ENCODE assay signal across 24 mouse cellular contexts in genomic region chr16:13607987-13608704, GRCm38 (mm10). TPM values are rescaled to one million over a fixed set of nuclear protein-coding genes. Genes with fewer than 3 reads are reported as not detected.
DNase-seq lines count a peak whose midpoint lies in the region; ATAC-seq lines count a peak whose summit lies in the region.
"Had no signal": no experiment of that assay in that cellular context is flagged by ENCODE, and none has a peak within 500 bp of the region (broad histone marks: within the 10 kb centered on the region; RNA-seq: fewer than 3 reads in every experiment).

No protein-coding gene starts in this region.

- H3K9me3 ChIP-seq in forebrain, embryonic 11.5 days (ENCODE audit: control insufficient read depth, low read length): no peaks in the 10 kb centered on the region
- no peaks in the 10 kb centered on the region for H3K9me3 ChIP-seq in forebrain, embryonic 10.5 days
- no peaks in the 10 kb centered on the region for H3K9me3 ChIP-seq in hindbrain, embryonic 14.5 days (ENCODE audit: control insufficient read depth, low read length)
- no peaks in the 10 kb centered on the region for H3K9me3 ChIP-seq in hindbrain, embryonic 11.5 days (ENCODE audit: control insufficient read depth, low read length)
- H3K9me3 ChIP-seq: heart, embryonic 15.5 days; limb, embryonic 13.5 days; liver, embryonic 13.5 days; megakaryocyte, embryonic 14.5 days had no signal

- no peak overlapping the region for H3K27ac ChIP-seq in forebrain, embryonic 11.5 days (ENCODE audit: low read depth, low read length)
- no peak overlapping the region for H3K27ac ChIP-seq in forebrain, embryonic 10.5 days
- H3K27ac ChIP-seq in hindbrain, embryonic 14.5 days: peak overlapping the region; percentile 57; the same call in 1 of the 2 replicates
- H3K27ac ChIP-seq in hindbrain, embryonic 11.5 days (ENCODE audit: low read depth, low read length): no peak overlapping the region
- H3K27ac ChIP-seq: heart, embryonic 15.5 days; limb, embryonic 13.5 days; liver, embryonic 13.5 days had no signal

- H3K4me3 ChIP-seq in forebrain, embryonic 11.5 days (ENCODE audit: low read depth, low read length): no peak overlapping the region
- no peak overlapping the region for H3K4me3 ChIP-seq in forebrain, embryonic 10.5 days
- no peak overlapping the region for H3K4me3 ChIP-seq in hindbrain, embryonic 14.5 days (replicated peaks; ENCODE audit: low read length)
- no peak overlapping the region for H3K4me3 ChIP-seq in hindbrain, embryonic 11.5 days (ENCODE audit: low read depth, low read length)
- H3K4me3 ChIP-seq: heart, embryonic 15.5 days; limb, embryonic 13.5 days; liver, embryonic 13.5 days; megakaryocyte, embryonic 14.5 days had no signal

- H3K27me3 ChIP-seq in forebrain, embryonic 11.5 days (ENCODE audit: control insufficient read depth, insufficient read depth, low read length): no peaks in the 10 kb centered on the region; the same call in 1 of the 2 replicates
- H3K27me3 ChIP-seq in forebrain, embryonic 10.5 days (ENCODE audit: poor library complexity, severe bottlenecking): peaks cover 35% of the 10 kb centered on the region
- no peaks in the 10 kb centered on the region for H3K27me3 ChIP-seq in hindbrain, embryonic 14.5 days (ENCODE audit: control insufficient read depth, insufficient read depth, low read length)
- H3K27me3 ChIP-seq in hindbrain, embryonic 11.5 days (ENCODE audit: control insufficient read depth, insufficient read depth, low read length): no peaks in the 10 kb centered on the region
- H3K27me3 ChIP-seq: heart, embryonic 15.5 days; limb, embryonic 13.5 days; liver, embryonic 13.5 days; megakaryocyte, embryonic 14.5 days had no signal

- WGBS in forebrain, embryonic 11.5 days: 42% methylated on average over 4 of the region's 4 CpGs
- 57% methylated on average over 4 of the region's 4 CpGs for WGBS in forebrain, embryonic 10.5 days
- WGBS in hindbrain, embryonic 14.5 days: 63% methylated on average over 4 of the region's 4 CpGs
- WGBS in hindbrain, embryonic 11.5 days: 77% methylated on average over 4 of the region's 4 CpGs

- H3K4me2 ChIP-seq in forebrain, embryonic 11.5 days (ENCODE audit: low read depth, low read length, severe bottlenecking): no peak overlapping the region
- no peak overlapping the region for H3K4me2 ChIP-seq in hindbrain, embryonic 14.5 days (replicated peaks)
- H3K4me2 ChIP-seq in hindbrain, embryonic 11.5 days (replicated peaks; ENCODE audit: low read depth, low read length): no peak overlapping the region
- H3K4me2 ChIP-seq: heart, embryonic 15.5 days; limb, embryonic 13.5 days; liver, embryonic 13.5 days had no signal

- peak; percentile 56; the same call in 1 of the 2 replicates for ATAC-seq in forebrain, embryonic 11.5 days (replicated peaks; ENCODE audit: low FRiP score)
- ATAC-seq in hindbrain, embryonic 14.5 days (ENCODE audit: low FRiP score): no peak
- ATAC-seq in hindbrain, embryonic 11.5 days (ENCODE audit: low FRiP score): no peak
- ATAC-seq: inflammation-experienced regulatory T-cells, adult 6 months; midbrain, embryonic 16.5 days had no signal

- peak; percentile 42 for DNase-seq in forebrain, embryonic 11.5 days (ENCODE audit: low spot score)
- DNase-seq in forebrain, embryonic 10.5 days (ENCODE audit: extremely low spot score, low spot score): no peak
- DNase-seq in hindbrain, embryonic 14.5 days (ENCODE audit: low spot score): peak; percentile 28
- DNase-seq in hindbrain, embryonic 11.5 days (ENCODE audit: low spot score): no peak
- DNase-seq in Muller cell, postnatal 12 days (ENCODE audit: inconsistent ontology term): peak; percentile 39
- peak; percentile 70 for DNase-seq in retina, embryonic 14.5 days (ENCODE audit: low spot score)
- DNase-seq in heart, adult 18-20 months: no peak
- DNase-seq: adrenal gland, postnatal 25 days; cerebellum, adult 11 months; cerebellum, adult 9-11 months; gastrocnemius, postnatal 25 days; heart, postnatal 36 days; kidney, adult 18-20 months; layer of hippocampus, adult 9-11 months; liver, embryonic 13.5 days; lung, adult 2 months; lung, postnatal 36 days; right cerebral cortex, postnatal 4 days; thymus, postnatal 14 days had no signal

- H3K4me1 ChIP-seq in forebrain, embryonic 11.5 days (replicated peaks; ENCODE audit: control insufficient read depth, insufficient read depth, low read length): no peaks in the 10 kb centered on the region
- peaks cover 9% of the 10 kb centered on the region for H3K4me1 ChIP-seq in forebrain, embryonic 10.5 days
- H3K4me1 ChIP-seq in hindbrain, embryonic 14.5 days (replicated peaks; ENCODE audit: control insufficient read depth, insufficient read depth, low read length): no peaks in the 10 kb centered on the region
- H3K4me1 ChIP-seq in hindbrain, embryonic 11.5 days (replicated peaks; ENCODE audit: control insufficient read depth, insufficient read depth, low read length): no peaks in the 10 kb centered on the region
- H3K4me1 ChIP-seq: limb, embryonic 13.5 days; liver, embryonic 13.5 days had no signal

- H3K36me3 ChIP-seq in forebrain, embryonic 11.5 days (ENCODE audit: control insufficient read depth, insufficient read depth, low read length): no peaks in the 10 kb centered on the region
- H3K36me3 ChIP-seq in forebrain, embryonic 10.5 days (replicated peaks): peaks cover 29% of the 10 kb centered on the region
- H3K36me3 ChIP-seq in hindbrain, embryonic 14.5 days (replicated peaks; ENCODE audit: control insufficient read depth, insufficient read depth): peaks cover 15% of the 10 kb centered on the region
- H3K36me3 ChIP-seq in hindbrain, embryonic 11.5 days (ENCODE audit: control insufficient read depth, insufficient read depth, low read length): no peaks in the 10 kb centered on the region

- H3K9ac ChIP-seq in forebrain, embryonic 11.5 days (ENCODE audit: low read length): no peak overlapping the region
- H3K9ac ChIP-seq in hindbrain, embryonic 14.5 days: no peak overlapping the region
- no peak overlapping the region for H3K9ac ChIP-seq in hindbrain, embryonic 11.5 days (ENCODE audit: low read depth, low read length)
- H3K9ac ChIP-seq: heart, embryonic 15.5 days; limb, embryonic 13.5 days; liver, embryonic 13.5 days had no signal

RNA-seq across cellular contexts. Expression of gene Parn, which starts 59.8 kb away (rescaled TPM):
- polyA plus RNA-seq in forebrain, embryonic 11.5 days (2014; fragmentation: Nextera tagmentation; extraction: Ambion mirVana): 43.3 and 44.1 TPM in 2 replicates
- polyA plus RNA-seq in forebrain, embryonic 10.5 days (2016; fragmentation: Nextera tagmentation; extraction: Ambion mirVana): 46.4 and 47.9 TPM in 2 replicates
- 27.9 and 30.6 TPM in 2 replicates for polyA plus RNA-seq in hindbrain, embryonic 14.5 days (2014; fragmentation: Nextera tagmentation; extraction: Ambion mirVana)
- 40.4 and 44.9 TPM in 2 replicates for polyA plus RNA-seq in hindbrain, embryonic 11.5 days (2014; fragmentation: Nextera tagmentation; extraction: Ambion mirVana)
- total RNA-seq in heart, adult 18-20 months (2021): 10 to 100 TPM in 1 of 2 experiments, 1 to 10 TPM in 1; 9.0 to 10.1 TPM

Comparison
In these comparisons a context has a peak if more than half of its experiments do, and no peak if none do; other contexts are left out.
1. DNase-seq: peak in forebrain, embryonic 11.5 days (single experiment), hindbrain, embryonic 14.5 days (single experiment), Muller cell, postnatal 12 days (single experiment) and retina, embryonic 14.5 days (single experiment); none in forebrain, embryonic 10.5 days (single experiment), hindbrain, embryonic 11.5 days (single experiment) and heart, adult 18-20 months (0 of 2).